Mouse (Mus musculus) erythroblast, adult 5-6 weeks (primary cell): ENCODE data around the gene 4930564D02Rik. TPM values are rescaled to one million over a fixed set of nuclear protein-coding genes. Genes with fewer than 3 reads are reported as not detected.

ENCODE experiments used
- ATAC-seq: replicated peaks from 2 replicates; pipeline ENCODE4 v1.8.0; 2016; ENCODE audit warnings: moderate number of reproducible peaks, mild to moderate bottlenecking, moderate TSS enrichment, inconsistent platforms; ENCODE audit not compliant: poor library complexity, low FRiP score, severe bottlenecking
- total RNA-seq, 2 experiments: library from RNA; stranded (forward) in 1 of 2; stranded (reverse) in 1 of 2; fragments of 150-400 nt in 1 of 2; fragments of 200-764, 138-1000 nt in 1 of 2; gene quantifications; 2 replicates each; pipeline versions ENCODE4 v1.2.3 to v1.2.4; 2015 to 2017; ENCODE audit warnings: low replicate concordance in 2 of 2

The 4930564D02Rik gene
- not detected in 2 replicates for total RNA-seq (2015; ENCODE audit: low replicate concordance)
- total RNA-seq (2017; ENCODE audit: low replicate concordance) = not detected in 2 replicates

DNA sequence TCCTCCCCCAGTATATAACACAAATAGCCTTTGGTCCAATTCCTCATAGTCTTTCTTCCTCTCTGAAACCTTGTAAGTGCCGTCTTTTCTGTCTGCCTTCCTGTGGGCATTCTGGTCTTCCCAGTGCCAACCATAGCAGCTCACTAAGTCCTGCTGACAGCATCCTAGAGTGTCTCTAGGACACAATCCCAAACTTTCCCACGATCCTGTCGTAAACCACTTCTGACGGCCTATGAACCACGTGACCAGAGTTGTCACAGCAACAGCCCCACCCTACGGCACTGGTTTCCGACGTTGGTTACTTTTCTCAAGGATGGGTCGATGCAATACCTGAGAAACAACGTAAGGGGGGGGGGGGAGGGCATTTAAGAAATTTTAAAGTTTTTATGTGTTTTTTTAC is at the start of gene 4930564D02Rik:
4930564D02Rik (plus strand) TSS at position 301 of the 400 bp plus-strand sequence.
- ATAC-seq = no peak

GRCm38 (mm10) chr3:105017314-105017713 is 49.3 kb upstream of the 4930564D02Rik start:
- ATAC-seq = no peak

DNA sequence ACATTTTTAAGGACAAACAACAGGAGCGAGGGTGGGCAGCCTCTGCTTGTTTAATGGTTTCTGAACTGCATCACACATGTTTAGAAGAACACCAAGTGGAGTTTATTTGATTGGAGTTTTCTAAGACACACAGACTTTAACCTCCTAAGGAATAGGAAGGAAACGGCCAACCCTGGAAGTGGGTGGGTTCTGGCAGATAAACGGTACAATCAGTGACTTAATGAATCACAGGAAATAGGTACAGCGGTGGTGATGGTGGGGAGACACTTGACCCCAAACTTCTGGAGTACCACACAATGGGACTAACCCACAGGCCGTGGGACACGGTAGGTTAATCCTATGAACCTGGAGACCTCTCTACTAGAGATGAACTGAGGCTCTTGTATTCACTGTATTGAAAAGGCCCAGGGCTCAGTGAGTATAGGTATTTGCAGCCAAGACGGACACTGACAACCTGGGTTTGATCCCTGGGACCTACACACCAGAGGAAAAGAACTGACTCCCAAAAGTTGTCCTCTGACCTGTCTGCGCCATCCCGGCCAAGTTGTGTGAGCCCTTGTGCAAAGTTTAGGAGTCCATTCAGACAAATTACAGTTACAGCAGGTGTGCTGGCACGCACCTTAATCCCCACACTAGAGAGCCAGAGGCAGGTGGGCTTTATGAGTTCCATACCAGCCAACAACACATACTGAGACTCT is 48.4 kb upstream of the 4930564D02Rik start:
- ATAC-seq = no peak

DNA sequence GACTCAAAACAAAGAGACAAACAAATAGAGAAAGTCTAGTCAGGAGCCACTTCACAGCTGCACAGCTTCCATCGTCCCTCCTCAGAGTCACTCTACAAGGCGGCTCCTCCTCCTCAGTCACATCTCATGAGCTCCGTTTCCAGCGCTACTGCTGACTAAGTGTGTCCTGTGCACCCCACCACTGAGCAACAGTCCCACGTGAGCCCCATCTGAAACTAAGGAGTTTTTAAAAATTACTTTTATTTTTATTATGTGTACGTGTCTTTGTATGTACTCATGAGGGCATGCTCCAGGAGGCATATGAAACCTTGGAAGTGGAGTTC is 47.9 kb upstream of the 4930564D02Rik start:
- no peak for ATAC-seq

GRCm38 (mm10) chr3:105019826-105020692 is 46.6 kb upstream of the 4930564D02Rik start:
- no peak for ATAC-seq

DNA sequence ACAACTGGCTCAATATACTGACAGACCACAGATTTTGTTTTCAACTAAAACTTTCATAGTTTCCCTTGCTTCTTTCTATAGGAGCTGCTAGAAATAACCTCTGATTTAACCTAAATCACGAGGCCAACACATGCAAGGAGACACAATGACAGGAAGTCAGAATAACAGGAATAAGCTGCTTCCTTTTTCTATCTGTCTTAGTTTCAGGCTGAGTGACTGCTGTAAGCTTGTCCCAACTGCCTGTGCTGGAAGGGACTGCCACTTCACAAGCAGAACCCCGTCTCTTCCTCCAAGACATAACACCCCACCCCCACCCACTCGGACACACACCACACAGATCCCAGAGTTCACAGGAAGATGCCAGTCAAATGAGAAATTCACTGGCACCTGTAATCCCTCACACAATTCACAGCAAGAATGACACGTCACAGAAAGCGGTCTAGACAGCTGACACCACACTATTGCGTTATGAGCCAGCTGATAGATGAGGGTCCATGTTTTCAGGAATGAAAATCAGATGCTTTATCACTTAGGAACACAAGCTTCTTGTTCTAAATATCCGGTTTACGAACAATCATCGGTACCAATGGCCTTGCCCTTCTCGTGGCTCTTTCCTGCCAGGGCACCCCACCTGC is 43.2 kb upstream of the 4930564D02Rik start:
- ATAC-seq = no peak

- ATAC-seq = no peak
Measured at GRCm38 (mm10) chr3:105036281-105036847, 30.3 kb upstream of the 4930564D02Rik start.

DNA sequence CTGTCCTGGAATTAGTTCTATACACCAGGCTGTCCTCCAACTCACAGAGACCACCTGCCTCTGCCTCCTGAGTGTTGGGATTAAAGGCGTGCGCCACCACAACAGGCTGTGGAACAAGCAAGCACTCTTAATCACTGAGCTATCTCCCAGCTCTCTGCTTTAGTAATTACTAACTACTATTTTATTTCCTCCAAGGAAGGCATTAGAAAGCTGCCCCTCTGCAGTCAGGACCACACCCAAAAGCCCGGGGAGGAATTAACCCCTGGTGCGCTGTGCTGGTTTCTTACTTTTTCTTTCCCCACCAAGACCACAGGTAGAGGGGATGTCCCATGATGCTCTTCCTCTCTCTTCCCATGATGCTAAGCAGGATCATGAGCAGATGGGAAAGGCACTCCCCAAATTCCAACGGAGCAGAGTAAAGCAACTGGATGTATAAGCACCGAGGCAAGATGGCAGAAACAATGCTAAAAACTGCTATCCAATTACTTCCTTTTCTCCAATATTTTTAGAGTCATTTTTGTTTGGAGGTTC is 29.3 kb upstream of the 4930564D02Rik start:
- no peak for ATAC-seq

- no peak for ATAC-seq
Measured at GRCm38 (mm10) chr3:105040002-105040401, 26.6 kb upstream of the 4930564D02Rik start.

DNA sequence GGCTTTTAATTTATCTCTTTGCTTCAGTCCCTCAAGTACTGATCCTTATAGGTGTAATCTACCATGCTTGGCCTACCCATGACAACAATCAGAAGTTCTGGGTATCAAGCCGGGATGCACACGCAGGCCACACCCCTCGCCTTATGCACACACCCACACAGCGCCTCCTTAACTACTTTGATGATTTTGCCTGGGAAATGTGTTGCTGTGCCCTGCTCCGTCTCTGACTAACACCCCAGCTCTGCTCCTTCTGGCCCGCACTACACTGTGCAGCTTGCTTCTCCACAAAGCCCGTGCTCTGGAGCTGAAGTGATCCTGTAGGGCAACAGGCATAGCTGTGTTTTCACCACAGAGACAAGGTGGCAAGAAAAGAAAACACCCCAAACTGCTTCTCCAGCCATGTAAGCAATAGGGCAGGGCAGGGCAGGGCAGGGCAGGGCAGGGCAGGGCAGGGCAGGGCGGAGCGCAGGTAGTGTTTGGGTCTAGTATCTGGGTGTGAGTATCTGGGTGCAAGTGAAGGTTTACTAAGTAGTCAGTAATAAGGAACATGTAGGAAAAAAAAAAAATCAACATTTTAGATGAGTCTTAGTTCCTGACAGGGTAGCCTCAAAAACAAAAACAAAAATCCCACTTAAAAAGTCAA is 25.5 kb upstream of the 4930564D02Rik start:
- ATAC-seq = no peak

DNA sequence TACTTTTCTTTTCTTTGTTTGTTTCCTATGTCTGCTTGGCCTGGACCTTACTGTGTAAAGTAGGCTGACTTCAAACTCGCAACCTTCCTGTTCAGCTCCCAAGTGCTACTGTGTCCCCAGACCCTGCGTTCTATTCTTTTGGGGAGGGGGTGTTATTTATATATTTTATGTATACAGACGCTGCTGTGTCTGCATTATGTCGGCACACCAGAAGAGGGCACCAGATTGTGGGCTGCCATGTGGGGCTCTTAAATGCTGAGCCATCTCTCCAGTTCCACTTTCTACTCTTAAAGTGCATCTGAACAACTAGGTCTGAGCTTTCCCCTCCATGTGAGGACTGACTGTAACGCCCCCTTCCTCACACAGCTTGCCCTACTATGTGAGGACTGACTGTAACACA is 22.9 kb upstream of the 4930564D02Rik start:
- no peak for ATAC-seq

DNA sequence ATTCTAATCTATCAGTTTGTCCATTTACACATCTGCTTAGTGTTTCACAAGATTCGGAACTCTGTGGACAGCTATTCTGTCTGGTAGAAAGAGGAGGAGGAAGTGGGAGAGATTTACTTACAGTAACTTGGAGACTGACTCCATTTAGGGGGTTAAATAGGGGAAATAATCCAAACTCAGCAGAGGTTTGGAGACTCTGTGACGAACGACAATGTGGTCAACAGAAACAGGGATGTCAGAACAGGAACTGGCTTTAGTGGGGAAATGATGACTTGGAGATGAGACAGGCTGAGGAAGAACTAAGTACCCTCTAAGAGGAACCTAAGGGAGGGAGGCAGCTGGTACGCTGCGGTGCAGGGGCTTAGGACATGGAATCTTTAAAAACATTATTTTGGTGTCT is 19.8 kb upstream of the 4930564D02Rik start:
- no peak for ATAC-seq

- no peak for ATAC-seq
Measured at GRCm38 (mm10) chr3:105047616-105048015, 19.0 kb upstream of the 4930564D02Rik start.

- ATAC-seq = no peak
Measured at GRCm38 (mm10) chr3:105049848-105050247, 16.8 kb upstream of the 4930564D02Rik start.

DNA sequence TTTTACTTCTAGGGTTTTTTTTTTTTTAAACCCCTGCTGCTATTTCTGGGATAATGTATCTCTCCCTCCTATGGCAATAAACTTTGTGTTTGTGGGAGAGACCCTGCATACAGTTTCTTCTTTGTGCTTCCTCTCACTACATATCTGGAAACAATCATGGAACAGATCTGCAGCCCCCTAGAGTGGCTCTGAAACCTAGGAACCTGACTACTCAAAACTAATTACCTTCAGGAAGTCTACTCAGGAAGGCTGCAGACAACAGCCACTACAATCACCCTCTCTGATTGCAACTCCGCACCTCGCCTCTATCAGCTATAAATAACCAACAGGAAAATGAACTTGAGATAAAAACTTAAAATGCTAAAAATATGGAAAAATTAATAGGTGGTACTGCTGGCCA is 15.5 kb upstream of the 4930564D02Rik start:
- no peak for ATAC-seq

DNA sequence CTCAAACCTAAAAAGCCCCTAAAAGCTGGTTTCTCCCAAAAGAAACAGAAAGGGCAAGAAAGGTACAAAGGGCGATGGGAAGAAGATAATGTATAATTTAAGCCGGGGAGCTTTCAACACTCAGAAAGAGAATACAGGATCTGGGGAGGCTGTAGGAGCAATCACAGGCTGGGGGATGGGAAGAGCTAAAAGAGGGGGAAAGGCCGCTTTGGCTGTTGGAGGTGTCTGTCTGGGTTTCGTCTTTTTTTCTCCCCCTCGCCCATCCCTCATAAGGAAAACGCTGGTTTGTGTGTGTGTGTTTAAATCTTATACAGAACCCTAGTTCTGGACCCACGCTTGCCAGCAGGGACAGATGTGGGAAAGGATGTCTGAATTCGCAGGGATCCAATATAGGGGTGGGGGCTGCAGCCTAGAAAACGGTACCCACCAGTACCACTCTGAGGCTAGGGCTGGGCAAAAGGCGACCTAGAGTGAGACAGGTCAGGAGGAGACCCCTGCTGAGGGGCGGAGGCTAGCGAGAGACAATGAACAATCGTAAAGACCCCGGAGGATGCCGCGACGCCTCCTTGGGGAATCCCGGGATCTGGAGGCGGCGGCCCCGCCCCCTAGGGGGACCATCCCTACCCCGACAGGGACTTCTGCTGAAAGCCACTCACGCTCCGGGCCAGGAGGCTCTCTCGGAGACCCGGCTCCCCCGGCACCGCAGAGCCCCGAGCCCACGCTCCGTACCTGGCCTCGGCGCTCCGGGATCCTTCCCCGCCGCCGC is 14.3 kb upstream of the 4930564D02Rik start:
- ATAC-seq = no peak; the same call in 1 of the 2 replicates

- no peak for ATAC-seq
Measured at GRCm38 (mm10) chr3:105052937-105053697, 13.5 kb upstream of the 4930564D02Rik start, which contains the start of gene Cttnbp2nl. Cttnbp2nl (minus strand) TSS chr3:105053146.

GRCm38 (mm10) chr3:105053698-105054001 is 13.0 kb upstream of the 4930564D02Rik start:
- ATAC-seq = no peak
